Mouse (Mus musculus) kidney, postnatal 14 days (tissue): Measurements from ENCODE around the gene Gm5965.
"Not testable (repeated sequence)": the region's sequence is repeated elsewhere in the genome, so short reads cannot be mapped to it uniquely, and the experiment has no call there.

Experiments used
- DNase-seq: peaks from one replicate; pipeline ENCODE4 v3.0.0; 2022; ENCODE audit warnings: mixed read lengths

The Gm5965 gene

GRCm38 (mm10) chr16:88777596-88777995 is at the start of gene Gm5965:
Gene Gm5965 (plus strand): TSS chr16:88777896.
- no peak for DNase-seq

GRCm38 (mm10) chr16:88728812-88729275 is 48.9 kb upstream of the Gm5965 start, which contains the start of gene Krtap13-1:
Gene Krtap13-1 (plus strand): TSS chr16:88728862.
- DNase-seq, result no peak

GRCm38 (mm10) chr16:88735391-88735790 is 42.3 kb upstream of the Gm5965 start:
- no peak for DNase-seq

- DNase-seq, result no peak
Measured at GRCm38 (mm10) chr16:88744750-88745340, 32.9 kb upstream of the Gm5965 start.

GRCm38 (mm10) chr16:88747943-88748342 is 29.8 kb upstream of the Gm5965 start:
- no peak for DNase-seq

- not testable (repeated sequence) for DNase-seq
Measured at GRCm38 (mm10) chr16:88751535-88751934, 26.2 kb upstream of the Gm5965 start, which contains the start of gene Krtap13. Gene Krtap13 (minus strand): TSS chr16:88751635.

- not testable (repeated sequence) for DNase-seq
Measured at GRCm38 (mm10) chr16:88758547-88758946, 19.1 kb upstream of the Gm5965 start, which contains the start of gene 2310034C09Rik. Gene 2310034C09Rik (plus strand): TSS chr16:88758847.

GRCm38 (mm10) chr16:88774106-88774505 is 3.6 kb upstream of the Gm5965 start, which contains the start of gene 2310057N15Rik:
Gene 2310057N15Rik (minus strand): TSS chr16:88774206.
- no peak for DNase-seq

- DNase-seq, result no peak
Measured at GRCm38 (mm10) chr16:88786786-88787185, 9.1 kb downstream of the Gm5965 start.

- DNase-seq, result no peak
Measured at GRCm38 (mm10) chr16:88811827-88812226, 34.1 kb downstream of the Gm5965 start, which contains the start of gene Gm20741. Gene Gm20741 (minus strand): TSS chr16:88812220.

- DNase-seq, result no peak
Measured at GRCm38 (mm10) chr16:88820066-88820465, 42.4 kb downstream of the Gm5965 start, which contains the start of gene Krtap15. Gene Krtap15 (plus strand): TSS chr16:88820215.

- peak; percentile 34 for DNase-seq
Measured at GRCm38 (mm10) chr16:88823736-88824135, 46.0 kb downstream of the Gm5965 start.

GRCm38 (mm10) chr16:88826095-88826652 is 48.5 kb downstream of the Gm5965 start, which contains the start of gene Krtap14:
Gene Krtap14 (minus strand): TSS chr16:88826145.
- DNase-seq, result no peak

- DNase-seq, result no peak
Measured at GRCm38 (mm10) chr16:88826978-88827377, 49.3 kb downstream of the Gm5965 start.
